Mouse (Mus musculus) intestine, embryonic 16.5 days (tissue): Measurements from ENCODE around the gene Lrrc8c. TPM values are rescaled to one million over a fixed set of nuclear protein-coding genes. Genes with fewer than 3 reads are reported as not detected.

Experiments
- ATAC-seq: fragments of 200-750 bp; cut with Nextera tagmentation; 2 replicates; pipeline ENCODE4 v1.8.0; 2017; ENCODE audit warnings: moderate TSS enrichment, moderate library complexity
- H3K27ac ChIP-seq: fragments of 300-500 bp; sonication (generic); 2 replicates; pipeline ENCODE4 v1.5.1; 2014; ENCODE audit warnings: mild to moderate bottlenecking, low read length
- H3K27me3 ChIP-seq: fragments of 300-500 bp; sonication (generic); replicated peaks from 2 replicates; pipeline ENCODE4 v1.6.1; 2014; ENCODE audit warnings: low read length, control low read depth, mixed read lengths; ENCODE audit not compliant: control insufficient read depth, insufficient read depth
- H3K36me3 ChIP-seq: fragments of 300-500 bp; sonication (generic); 2 replicates; pipeline ENCODE4 v1.6.1; 2014; ENCODE audit warnings: low read length, control low read depth; ENCODE audit not compliant: control insufficient read depth, insufficient read depth
- H3K4me1 ChIP-seq: fragments of 300-500 bp; sonication (generic); 2 replicates; pipeline ENCODE4 v1.6.1; 2014; ENCODE audit warnings: low read length, control low read depth, mixed read lengths; ENCODE audit not compliant: control insufficient read depth, insufficient read depth
- H3K4me2 ChIP-seq: fragments of 300-500 bp; sonication (generic); 2 replicates; pipeline ENCODE4 v1.6.1; 2014; ENCODE audit warnings: low read depth, low read length, control low read depth
- H3K4me3 ChIP-seq: fragments of 300-500 bp; sonication (generic); 2 replicates; pipeline ENCODE4 v1.5.1; 2014; ENCODE audit warnings: mild to moderate bottlenecking, low read length
- H3K9ac ChIP-seq: fragments of 300-500 bp; sonication (generic); 2 replicates; pipeline ENCODE4 v1.6.1; 2014; ENCODE audit warnings: low read depth, low read length
- H3K9me3 ChIP-seq: fragments of 300-500 bp; sonication (generic); 2 replicates; pipeline ENCODE4 v1.6.1; 2016; ENCODE audit warnings: low read length, control low read depth; ENCODE audit not compliant: control insufficient read depth
- WGBS: fragments of 180-500 bp; shearing (Covaris S2); extraction: QIAGEN DNeasy Blood & Tissue Kit; methylation state at CpG from one replicate; pipeline ENCODE4 v1.1.7; 2014; 5-methylcytosine and 5-hydroxymethylcytosine counted together
- polyA plus RNA-seq: library from polyadenylated mRNA; unstranded; fragments of >200 nt; fragmentation: Nextera tagmentation; extraction: Ambion mirVana; gene quantifications from 2 replicates; pipeline ENCODE4 v1.2.1, GENCODE M21; 2015

The Lrrc8c gene
- 12.0 and 12.4 TPM in 2 replicates for polyA plus RNA-seq

GRCm38 (mm10) chr5:105519096-105519975 lies at the start of gene Lrrc8c:
Gene Lrrc8c, plus strand, starts transcription at chr5:105519388.
- Histone ChIP-seq H3K27me3 (no peaks in the 10 kb centered on the region; the same call in 1 of the 2 replicates), H3K36me3 (0 out of 2 replicates have a peak, but pooled peaks cover 2% of the 10 kb centered on the region), H3K9ac (peak within 1 kb of the TSS; percentile 80), H3K4me1 (no peaks in the 10 kb centered on the region; the same call in 1 of the 2 replicates), H3K4me3 (peak within 1 kb of the TSS; percentile 72), H3K27ac (peak within 1 kb of the TSS; percentile 72), H3K9me3 (no peaks in the 10 kb centered on the region), H3K4me2 (peak within 1 kb of the TSS; percentile 96)
- peak; percentile 97 for ATAC-seq
- under 1% methylated on average over 88 of the region's 93 CpGs for WGBS

GRCm38 (mm10) chr5:105472983-105473705 lies 46.0 kb upstream of the Lrrc8c start:
- H3K36me3 ChIP-seq, result no peaks in the 10 kb centered on the region
- no peaks in the 10 kb centered on the region for H3K9me3 ChIP-seq
- H3K9ac ChIP-seq, result no peak overlapping the region
- H3K4me2 ChIP-seq, result no peak overlapping the region
- no peak for ATAC-seq
- H3K27me3 ChIP-seq, result no peaks in the 10 kb centered on the region
- no peak overlapping the region for H3K27ac ChIP-seq
- H3K4me1 ChIP-seq, result no peaks in the 10 kb centered on the region
- H3K4me3 ChIP-seq, result no peak overlapping the region
- WGBS, result 67% methylated on average over 5 of the region's 5 CpGs

GRCm38 (mm10) chr5:105477527-105477926 lies 41.7 kb upstream of the Lrrc8c start:
- H3K9me3 ChIP-seq, result no peaks in the 10 kb centered on the region
- H3K4me3 ChIP-seq, result no peak overlapping the region
- H3K27ac ChIP-seq, result no peak overlapping the region
- 84% methylated on average over 9 of the region's 9 CpGs for WGBS
- no peak overlapping the region for H3K4me2 ChIP-seq
- H3K27me3 ChIP-seq, result no peaks in the 10 kb centered on the region
- H3K9ac ChIP-seq, result no peak overlapping the region
- ATAC-seq, result no peak
- 0 out of 2 replicates have a peak, but pooled peaks cover 6% of the 10 kb centered on the region for H3K36me3 ChIP-seq
- no peaks in the 10 kb centered on the region for H3K4me1 ChIP-seq

- Histone ChIP-seq H3K9ac (no peak overlapping the region), H3K4me3 (no peak overlapping the region), H3K4me2 (no peak overlapping the region), H3K9me3 (no peaks in the 10 kb centered on the region), H3K27me3 (no peaks in the 10 kb centered on the region), H3K4me1 (no peaks in the 10 kb centered on the region), H3K27ac (no peak overlapping the region), H3K36me3 (0 out of 2 replicates have a peak, but pooled peaks cover 6% of the 10 kb centered on the region)
- WGBS, result 87% methylated on average over 13 of the region's 13 CpGs
- no peak for ATAC-seq
Observed at GRCm38 (mm10) chr5:105479673-105480072, 39.5 kb upstream of the Lrrc8c start.

GRCm38 (mm10) chr5:105480561-105480960 lies 38.6 kb upstream of the Lrrc8c start:
- H3K36me3 ChIP-seq, result 0 out of 2 replicates have a peak, but pooled peaks cover 6% of the 10 kb centered on the region
- H3K27ac ChIP-seq, result no peak overlapping the region
- H3K27me3 ChIP-seq, result no peaks in the 10 kb centered on the region
- H3K4me3 ChIP-seq, result no peak overlapping the region
- H3K9me3 ChIP-seq, result no peaks in the 10 kb centered on the region
- ATAC-seq, result no peak
- no peaks in the 10 kb centered on the region for H3K4me1 ChIP-seq
- H3K9ac ChIP-seq, result no peak overlapping the region
- H3K4me2 ChIP-seq, result no peak overlapping the region
- 95% methylated on average over 17 of the region's 17 CpGs for whole genome bisulfite sequencing

- Histone ChIP-seq H3K4me2 (no peak overlapping the region), H3K27ac (no peak overlapping the region), H3K9ac (no peak overlapping the region), H3K4me1 (no peaks in the 10 kb centered on the region), H3K9me3 (no peaks in the 10 kb centered on the region), H3K27me3 (no peaks in the 10 kb centered on the region), H3K36me3 (0 out of 2 replicates have a peak, but pooled peaks cover 6% of the 10 kb centered on the region), H3K4me3 (no peak overlapping the region)
- WGBS, result 77% methylated on average over 2 of the region's 2 CpGs
- ATAC-seq, result no peak
Observed at GRCm38 (mm10) chr5:105483632-105484031, 35.6 kb upstream of the Lrrc8c start.

- H3K4me2 ChIP-seq, result no peak overlapping the region
- no peak overlapping the region for H3K9ac ChIP-seq
- whole genome bisulfite sequencing, result 90% methylated on average over 6 of the region's 6 CpGs
- H3K4me1 ChIP-seq, result no peaks in the 10 kb centered on the region
- no peak overlapping the region for H3K4me3 ChIP-seq
- no peaks in the 10 kb centered on the region for H3K27me3 ChIP-seq
- 0 out of 2 replicates have a peak, but pooled peaks cover 6% of the 10 kb centered on the region for H3K36me3 ChIP-seq
- H3K27ac ChIP-seq, result no peak overlapping the region
- no peaks in the 10 kb centered on the region for H3K9me3 ChIP-seq
- ATAC-seq, result no peak
Observed at GRCm38 (mm10) chr5:105484247-105484646, 34.9 kb upstream of the Lrrc8c start.

GRCm38 (mm10) chr5:105484891-105485290 lies 34.3 kb upstream of the Lrrc8c start:
- H3K27ac ChIP-seq, result no peak overlapping the region
- H3K4me3 ChIP-seq, result no peak overlapping the region
- no peak overlapping the region for H3K4me2 ChIP-seq
- 95% methylated on average over 14 of the region's 14 CpGs for whole genome bisulfite sequencing
- H3K9me3 ChIP-seq, result no peaks in the 10 kb centered on the region
- 0 out of 2 replicates have a peak, but pooled peaks cover 4% of the 10 kb centered on the region for H3K36me3 ChIP-seq
- no peaks in the 10 kb centered on the region for H3K4me1 ChIP-seq
- ATAC-seq, result no peak
- no peak overlapping the region for H3K9ac ChIP-seq
- H3K27me3 ChIP-seq, result no peaks in the 10 kb centered on the region

GRCm38 (mm10) chr5:105490211-105490610 lies 29.0 kb upstream of the Lrrc8c start:
- 87% methylated on average over 5 of the region's 5 CpGs for WGBS
- Histone ChIP-seq H3K9me3 (no peaks in the 10 kb centered on the region), H3K36me3 (no peaks in the 10 kb centered on the region), H3K4me1 (no peaks in the 10 kb centered on the region; the same call in 1 of the 2 replicates), H3K4me2 (no peak overlapping the region), H3K4me3 (no peak overlapping the region), H3K27ac (no peak overlapping the region), H3K9ac (no peak overlapping the region), H3K27me3 (no peaks in the 10 kb centered on the region)
- no peak for ATAC-seq
